Mouse (Mus musculus) kidney, adult 2 months (tissue): ENCODE results near the gene Secisbp2l.

Source experiments
- CTCF ChIP-seq: fragments of 200-500 bp; conservative IDR thresholded peaks from 2 replicates; pipeline ENCODE4 v1.5.1; 2011; ENCODE audit warnings: low read depth, mild to moderate bottlenecking, control low read depth, low read length, moderate library complexity, mixed read lengths; ENCODE audit not compliant: insufficient read depth, insufficient read length
- POLR2A ChIP-seq: fragments of 200-500 bp; IDR thresholded peaks from one replicate; pipeline ENCODE4 v1.6.1; 2011; ENCODE audit warnings: low read depth, low read length, control low read depth

GRCm38 (mm10) chr2:125784392-125784791 lies 1.7 kb upstream of the Secisbp2l start:
- TF ChIP-seq POLR2A (no peak), CTCF (no peak)
